In the genomic region with DNA sequence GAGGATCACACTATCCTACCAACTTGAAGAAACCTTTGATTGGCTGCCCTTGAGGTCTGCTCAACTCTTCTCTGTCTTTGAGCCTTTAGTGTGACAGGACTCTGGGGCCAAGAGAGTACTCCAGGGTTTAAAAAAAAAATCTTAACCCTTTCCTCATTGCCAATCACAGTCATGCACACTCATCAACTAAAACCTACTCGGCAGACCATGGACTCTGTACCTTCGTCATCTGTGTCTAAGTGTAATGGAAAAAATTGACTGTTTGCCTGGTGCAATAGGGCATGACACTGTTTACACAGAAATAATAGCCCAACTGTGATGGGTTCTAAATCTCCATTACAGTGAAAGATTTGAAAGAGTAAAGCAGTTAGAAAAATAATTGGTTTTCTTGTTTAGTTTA, we compare ENCODE assay signal across 20 mouse cellular contexts.
DNase-seq lines count a peak whose midpoint lies in the region; ATAC-seq and TF ChIP-seq lines count a peak whose summit lies in the region.
"Had no signal": no experiment of that assay in that cellular context is flagged by ENCODE, and none has a peak within 500 bp of the region (broad histone marks: within the 10 kb centered on the region; RNA-seq: fewer than 3 reads in every experiment).

No protein-coding gene starts in this region.

- no peaks in the 10 kb centered on the region for H3K27me3 ChIP-seq in CH12.LX (replicated peaks)
- H3K27me3 ChIP-seq in intestine, embryonic 16.5 days (replicated peaks; ENCODE audit: control insufficient read depth, insufficient read depth, low read length): no peaks in the 10 kb centered on the region
- H3K27me3 ChIP-seq: forebrain, embryonic 13.5 days; heart, embryonic 15.5 days; hindbrain, embryonic 15.5 days had no signal

- peak; percentile 63 for ATAC-seq in intestine, embryonic 16.5 days
- ATAC-seq in monocyte, adult 5-6 weeks (replicated peaks; ENCODE audit: insufficient number of reproducible peaks, low FRiP score, low TSS enrichment, poor library complexity, severe bottlenecking): no peak
- no peak for ATAC-seq in cerebellum, adult (ENCODE audit: insufficient number of reproducible peaks, low FRiP score, low TSS enrichment)
- ATAC-seq: activated CD4-positive, CD25-positive, alpha-beta regulatory T cell, adult 4 months; forebrain, embryonic 13.5 days; forebrain, postnatal 0 days had no signal

- no peak for TF ChIP-seq POLR2A in CH12.LX (IDR thresholded peaks at IDR 0.05; ENCODE audit: low read depth, low read length)

- no peak for TF ChIP-seq RAD21 in CH12.LX (IDR thresholded peaks at IDR 0.05; ENCODE audit: low read depth, low read length)

- no peak for TF ChIP-seq CTCF in CH12.LX (conservative IDR thresholded peaks at IDR 0.05 in 1 of 2, IDR thresholded peaks at IDR 0.05 in 1 of 2; ENCODE audit: low read depth in 2 of 2, low read length in 2 of 2)

- in situ Hi-C loops in CH12.LX (cut with MboI; ENCODE audit: low pct_ligation_motif_present, low pct_unique_long_range_greater_than_20kb, low sequenced_read_pairs): no loop called here

- TF ChIP-seq EP300 in CH12.LX (IDR thresholded peaks at IDR 0.05; ENCODE audit: low read length): no peak

- H3K36me3 ChIP-seq in CH12.LX (replicated peaks in 1 of 2; ENCODE audit: control insufficient read depth in 1 of 2, insufficient read depth in 1 of 2, low read length in 1 of 2): peaks cover 0 to 54% of the 10 kb centered on the region in 2 experiments
- no peaks in the 10 kb centered on the region; the same call in 1 of the 2 replicates for H3K36me3 ChIP-seq in intestine, embryonic 16.5 days (ENCODE audit: control insufficient read depth, insufficient read depth, low read length)
- H3K36me3 ChIP-seq: heart, embryonic 15.5 days; hindbrain, embryonic 15.5 days had no signal

- H3K9me3 ChIP-seq in CH12.LX (replicated peaks; ENCODE audit: low read length): no peaks in the 10 kb centered on the region
- no peaks in the 10 kb centered on the region for H3K9me3 ChIP-seq in intestine, embryonic 16.5 days (ENCODE audit: control insufficient read depth, low read length)
- H3K9me3 ChIP-seq: embryonic facial prominence, embryonic 10.5 days; forebrain, embryonic 13.5 days; heart, embryonic 15.5 days; hindbrain, embryonic 15.5 days had no signal

- DNase-seq in kidney, adult 9 months: peak; percentile 79
- DNase-seq in kidney, postnatal 25 days: no peak
- DNase-seq in CH12.LX (ENCODE audit: extremely low read depth): no peak
- DNase-seq: adrenal gland, postnatal 14 days; cerebellum, adult 18-20 months; cerebellum, adult 9-11 months; cerebellum, postnatal 36 days; forebrain, postnatal 0 days; gastrocnemius, postnatal 14 days; heart, adult 2 months; heart, postnatal 14 days had no signal

- H3K27ac ChIP-seq in CH12.LX (ENCODE audit: insufficient read depth, low read depth): no peak overlapping the region
- H3K27ac ChIP-seq in intestine, embryonic 16.5 days (ENCODE audit: low read length): no peak overlapping the region
- H3K27ac ChIP-seq: embryonic facial prominence, embryonic 10.5 days; forebrain, embryonic 13.5 days; heart, adult 2 months; heart, embryonic 15.5 days; hindbrain, embryonic 15.5 days had no signal

- no peak overlapping the region for H3K9ac ChIP-seq in CH12.LX (ENCODE audit: insufficient read depth, low read depth)
- no peak overlapping the region for H3K9ac ChIP-seq in intestine, embryonic 16.5 days (ENCODE audit: low read depth, low read length)
- H3K9ac ChIP-seq: forebrain, embryonic 13.5 days; forebrain, postnatal 0 days; heart, embryonic 15.5 days; hindbrain, embryonic 15.5 days had no signal

- no peak overlapping the region for H3K4me2 ChIP-seq in CH12.LX (ENCODE audit: insufficient read depth, low read depth, poor library complexity, severe bottlenecking)
- H3K4me2 ChIP-seq in intestine, embryonic 16.5 days (ENCODE audit: low read depth, low read length): no peak overlapping the region
- H3K4me2 ChIP-seq: forebrain, embryonic 13.5 days; heart, embryonic 11.5 days; heart, embryonic 15.5 days; hindbrain, embryonic 15.5 days had no signal

- peaks cover 35 to 85% of the 10 kb centered on the region in 2 experiments for H3K4me1 ChIP-seq in CH12.LX (ENCODE audit: control insufficient read depth in 1 of 2, insufficient read depth in 2 of 2)
- peaks cover 33% of the 10 kb centered on the region for H3K4me1 ChIP-seq in intestine, embryonic 16.5 days (ENCODE audit: control insufficient read depth, insufficient read depth, low read length)

- 59% methylated on average over 2 of the region's 2 CpGs for WGBS in intestine, embryonic 16.5 days

- dilution Hi-C loops in CH12.LX (cut with MboI; ENCODE audit: extremely low pct_ligation_motif_present, extremely low pct_unique_long_range_greater_than_20kb, low sequenced_read_pairs): no loop called here

- H3K79me2 ChIP-seq in CH12.LX (replicated peaks; ENCODE audit: control insufficient read depth, extremely low read depth, insufficient read depth, poor library complexity, severe bottlenecking): no peaks in the 10 kb centered on the region

- H3K4me3 ChIP-seq in CH12.LX (replicated peaks in 1 of 3; ENCODE audit: low read depth in 2 of 3, low read length in 2 of 3, poor library complexity in 1 of 3): no peak overlapping the region
- no peak overlapping the region for H3K4me3 ChIP-seq in intestine, embryonic 16.5 days (ENCODE audit: low read length)
- H3K4me3 ChIP-seq: embryonic facial prominence, embryonic 10.5 days; forebrain, embryonic 13.5 days; heart, adult 2 months; heart, embryonic 15.5 days; hindbrain, embryonic 15.5 days had no signal

TF ChIP-seq in CH12.LX, 34 proteins besides CTCF, POLR2A, EP300 and RAD21:
- TF ChIP-seq UBTF (IDR thresholded peaks at IDR 0.05; ENCODE audit: low read depth, low read length): no peak
- TF ChIP-seq ETS1 (conservative IDR thresholded peaks at IDR 0.05; ENCODE audit: low read depth, low read length): peak; percentile 56; the same call in 1 of the 2 replicates
- peak; percentile 68 for TF ChIP-seq ZNF384 (IDR thresholded peaks at IDR 0.05; ENCODE audit: low read depth, low read length)
